Mouse (Mus musculus) Patski (cell line): Measurements from ENCODE around the gene Hypk. TPM values are rescaled to one million over a fixed set of nuclear protein-coding genes. Genes with fewer than 3 reads are reported as not detected.

Source experiments
- ATAC-seq: fragments of 100-300 bp; one replicate; pipeline ENCODE4 v1.8.0; 2021
- CTCF ChIA-PET: fragments of 350-600 bp; sonication (Branson Sonifier 250); formaldehyde crosslinking; loops from one replicate; lab custom pipeline; 2022; ENCODE audit warnings: inconsistent platforms; lab: Charles Lee
- POLR2A ChIA-PET: fragments of 350-600 bp; sonication (Branson Sonifier 250); formaldehyde crosslinking; loops from one replicate; lab custom pipeline; 2022; ENCODE audit warnings: antibody characterized with exemption, inconsistent platforms; lab: Charles Lee
- DNase-seq: peaks from one replicate; pipeline ENCODE4 v3.0.0-alpha.2; 2011; ENCODE audit warnings: low read depth, low spot score
- H3K27me3 ChIP-seq: fragments of 371-371 bp; one replicate; pipeline ENCODE4 v1.5.1; 2021
- CTCF ChIP-seq: fragments of 100-300 bp; IDR thresholded peaks from one replicate; pipeline ENCODE4 v1.5.1; 2021
- in situ Hi-C: fragments of 300-500 bp; cut with MboI; formaldehyde crosslinking; loops from 3 replicates; pipeline ENCODE4 v1.11.1; 2018; ENCODE audit warnings: low pct_unique_long_range_greater_than_20kb, mixed read lengths
- polyA plus RNA-seq: library from polyadenylated mRNA; unstranded; gene quantifications from one replicate; pipeline ENCODE4 v1.2.3, GENCODE M21; 2021

Hypk gene
- polyA plus RNA-seq, 1 experiment from 2014 or later = 11.3 TPM

- ATAC-seq (no peak), DNase-seq (no peak)
- POLR2A ChIA-PET = no interaction called here
- no peaks in the 10 kb centered on the region for H3K27me3 ChIP-seq
- no peak for TF ChIP-seq CTCF
- CTCF ChIA-PET = interaction anchor here (0.6 to 1.4 kb wide), 3 partner anchors 8 to 14 kb away, joined by 3 to 6 read pairs (median 4); no protein-coding TSS in a partner anchor
- in situ Hi-C loops = no loop called here
Measured at GRCm38 (mm10) chr2:121423166-121423565, 29.9 kb upstream of the Hypk start.

GRCm38 (mm10) chr2:121425890-121426289, 27.2 kb upstream of the Hypk start:
- ChIA-PET CTCF (interaction anchor here (1.9 kb wide), 1 partner anchor 10 kb away, joined by 8 read pairs; no protein-coding TSS in a partner anchor), POLR2A (no interaction called here)
- H3K27me3 ChIP-seq = no peaks in the 10 kb centered on the region
- TF ChIP-seq CTCF = no peak
- in situ Hi-C loops = no loop called here
- ATAC-seq (no peak), DNase-seq (no peak)

GRCm38 (mm10) chr2:121434854-121435253, 18.2 kb upstream of the Hypk start:
- ChIA-PET CTCF (interaction anchor here (1.0 to 2.0 kb wide), 4 partner anchors 8 to 46 kb away, joined by 3 to 8 read pairs (median 4); no protein-coding TSS in a partner anchor), POLR2A (interaction anchor here (0.6 kb wide), 1 partner anchor 15 kb away, joined by 3 read pairs; no protein-coding TSS in a partner anchor)
- in situ Hi-C loops = no loop called here
- no peak for DNase-seq
- TF ChIP-seq CTCF = peak; percentile 55
- no peaks in the 10 kb centered on the region for H3K27me3 ChIP-seq
- no peak for ATAC-seq

GRCm38 (mm10) chr2:121439746-121440145, 13.3 kb upstream of the Hypk start:
- no peaks in the 10 kb centered on the region for H3K27me3 ChIP-seq
- no peak for TF ChIP-seq CTCF
- DNase-seq (no peak), ATAC-seq (no peak)
- in situ Hi-C loops = no loop called here
- CTCF ChIA-PET = interaction anchor here (1.4 kb wide), 1 partner anchor 12 kb away, joined by 4 read pairs; no protein-coding TSS in a partner anchor
- POLR2A ChIA-PET = interaction anchor here (0.5 kb wide), 1 partner anchor 11 kb away, joined by 3 read pairs; no protein-coding TSS in a partner anchor

- DNase-seq = no peak
- no peak for ATAC-seq
- POLR2A ChIA-PET = no interaction called here
- TF ChIP-seq CTCF = no peak
- no peaks in the 10 kb centered on the region for H3K27me3 ChIP-seq
- in situ Hi-C loops = no loop called here
- CTCF ChIA-PET = interaction anchor here (1.0 to 1.6 kb wide), 2 partner anchors 9 kb away, joined by 3 to 5 read pairs; no protein-coding TSS in a partner anchor
Measured at GRCm38 (mm10) chr2:121440834-121441605, 12.1 kb upstream of the Hypk start.

GRCm38 (mm10) chr2:121441800-121442199, 11.3 kb upstream of the Hypk start:
- no peaks in the 10 kb centered on the region for H3K27me3 ChIP-seq
- no peak for TF ChIP-seq CTCF
- ChIA-PET CTCF (interaction anchor here (1.0 to 1.6 kb wide), 2 partner anchors 9 to 10 kb away, joined by 3 to 5 read pairs; no protein-coding TSS in a partner anchor), POLR2A (no interaction called here)
- ATAC-seq (no peak), DNase-seq (no peak)
- in situ Hi-C loops = no loop called here

- ChIA-PET POLR2A (no interaction called here), CTCF (interaction anchor here (1.6 kb wide), 1 partner anchor 10 kb away, joined by 5 read pairs; no protein-coding TSS in a partner anchor)
- DNase-seq (no peak), ATAC-seq (no peak)
- TF ChIP-seq CTCF = no peak
- in situ Hi-C loops = no loop called here
- H3K27me3 ChIP-seq = no peaks in the 10 kb centered on the region
Measured at GRCm38 (mm10) chr2:121442259-121443067, 10.6 kb upstream of the Hypk start.

- in situ Hi-C loops = no loop called here
- H3K27me3 ChIP-seq = no peaks in the 10 kb centered on the region
- DNase-seq (no peak), ATAC-seq (no peak)
- CTCF ChIA-PET = no interaction called here
- TF ChIP-seq CTCF = no peak
- POLR2A ChIA-PET = no interaction called here
Measured at GRCm38 (mm10) chr2:121443068-121443349, 10.1 kb upstream of the Hypk start.

GRCm38 (mm10) chr2:121444178-121444577, 8.9 kb upstream of the Hypk start, which contains the start of gene Ell3:
Gene Ell3 (minus strand): TSS chr2:121444278.
- in situ Hi-C loops = no loop called here
- POLR2A ChIA-PET = interaction anchor here (0.6 kb wide), 1 partner anchor 9 kb away, joined by 4 read pairs; no protein-coding TSS in a partner anchor
- TF ChIP-seq CTCF = no peak

GRCm38 (mm10) chr2:121445117-121445516, 8.0 kb upstream of the Hypk start:
- CTCF ChIA-PET = interaction anchor here (1.1 kb wide), 1 partner anchor 16 kb away, joined by 4 read pairs; no protein-coding TSS in a partner anchor
- POLR2A ChIA-PET = interaction anchor here (1.1 kb wide), 1 partner anchor 11 kb away, joined by 4 read pairs; the partner anchor contains the start of gene Serinc4
- no peak for TF ChIP-seq CTCF
- H3K27me3 ChIP-seq = no peaks in the 10 kb centered on the region
- ATAC-seq = no peak
- no peak for DNase-seq
- in situ Hi-C loops = no loop called here

More at GRCm38 (mm10) chr2:121444178-121444577, 8.9 kb upstream of the Hypk start, which contains the start of gene Ell3:
- H3K27me3 ChIP-seq = no peaks in the 10 kb centered on the region
- CTCF ChIA-PET = interaction anchor here (1.1 kb wide), 1 partner anchor 15 kb away, joined by 4 read pairs; no protein-coding TSS in a partner anchor
- ATAC-seq (no peak), DNase-seq (no peak)
